Mouse (Mus musculus) neutrophil, adult 83 days (primary cell): ENCODE measurements around the gene Faxc. TPM values are rescaled to one million over a fixed set of nuclear protein-coding genes. Genes with fewer than 3 reads are reported as not detected.

Source experiments
- total RNA-seq, 2 experiments: library from RNA; stranded (reverse); gene quantifications; one replicate each; pipeline ENCODE4 v1.2.4; 2023

Faxc gene
- total RNA-seq, result not detected

DNA sequence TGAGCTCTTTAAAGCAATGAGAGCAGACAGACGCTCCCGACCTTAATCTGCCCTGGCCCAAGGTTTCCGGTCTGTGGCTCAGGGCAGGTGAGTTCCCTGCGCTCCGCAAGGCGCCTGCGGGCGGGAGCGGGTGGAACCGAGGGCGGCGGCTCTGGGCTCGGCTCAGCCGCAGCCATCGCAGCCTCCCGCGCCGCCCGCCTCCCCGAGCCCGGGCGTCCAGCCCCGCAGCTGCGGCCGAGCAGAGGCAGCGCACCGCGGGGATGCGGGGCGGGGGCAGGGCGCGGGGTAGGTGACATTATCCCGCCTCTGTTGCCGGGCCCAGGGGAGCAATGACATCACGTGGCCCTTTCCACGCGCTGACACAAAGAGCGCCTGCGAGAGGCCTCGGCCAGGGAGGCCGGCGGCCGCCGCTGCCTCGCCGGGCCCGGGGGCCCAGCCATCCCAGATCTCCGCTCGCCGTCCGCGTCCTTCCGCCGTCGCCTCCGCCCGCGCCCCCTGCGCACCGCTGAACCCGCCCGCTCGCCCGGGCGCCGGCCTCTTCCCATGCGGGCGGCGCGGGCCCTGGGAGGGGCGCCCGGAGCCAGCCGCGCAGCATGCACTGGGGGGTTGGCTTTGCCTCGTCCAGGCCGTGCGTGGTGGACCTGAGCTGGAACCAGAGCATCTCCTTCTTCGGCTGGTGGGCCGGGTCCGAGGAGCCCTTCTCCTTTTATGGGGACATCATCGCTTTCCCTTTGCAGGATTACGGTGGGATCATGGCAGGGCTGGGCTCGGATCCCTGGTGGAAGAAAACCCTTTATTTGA is at the start of gene Faxc:
Gene Faxc (plus strand): TSS at position 359 of the 801 bp plus-strand sequence.

Other genes starting within 250 kb of the Faxc start
- gene Prdm13, start 245.4 kb upstream of the Faxc start, total RNA-seq, result not detected
- 10 to 100 TPM; 18.6 to 19.9 TPM for gene Ccnc, start 203.6 kb upstream of the Faxc start, total RNA-seq
- gene Usp45, start 164.2 kb upstream of the Faxc start, total RNA-seq, result 10 to 100 TPM; 19.5 to 21.8 TPM
- 10 to 100 TPM in 1 of 2 experiments, 1 to 10 TPM in 1; 7.6 to 11.2 TPM for gene Tstd3, start 164.1 kb upstream of the Faxc start, total RNA-seq
- gene Pnisr, start 83.7 kb upstream of the Faxc start, total RNA-seq, result 100 to 1,000 TPM in 1 of 2 experiments, 10 to 100 TPM in 1; 97.5 to 104 TPM
- 1 to 10 TPM; 1.9 to 2.5 TPM for gene Coq3, start 51.7 kb upstream of the Faxc start, total RNA-seq